Mouse (Mus musculus): ENCODE data around the gene Nfia.

The Nfia gene

DNA sequence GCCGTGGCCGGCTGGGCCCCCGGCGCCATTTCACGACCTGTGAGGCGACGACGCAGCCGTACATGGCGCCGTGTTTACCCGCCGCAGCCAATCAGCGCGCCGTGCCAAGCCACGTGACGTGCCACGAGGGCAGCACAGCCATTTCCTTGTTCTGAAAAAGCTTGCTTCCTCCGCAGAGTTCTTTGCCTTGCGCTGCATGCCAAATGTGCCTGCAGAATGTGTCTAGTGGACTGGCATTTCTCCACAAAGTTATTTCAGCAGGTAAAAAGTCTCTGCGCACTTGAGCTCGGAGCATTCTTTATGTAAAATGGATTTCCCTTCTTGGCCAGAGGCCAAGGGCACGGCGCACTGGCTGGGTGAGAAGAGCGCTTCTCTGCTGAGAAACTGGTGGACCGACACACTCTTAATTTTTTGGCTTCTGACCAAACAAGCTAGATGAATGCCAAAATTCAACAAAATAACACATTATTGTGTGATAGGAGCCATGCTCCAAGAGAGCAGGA is 96.5 kb downstream of the Nfia start:
- peak; percentile 95 to 98 for DNase-seq (ENCODE audit: low spot score in 2 of 2)

DNA sequence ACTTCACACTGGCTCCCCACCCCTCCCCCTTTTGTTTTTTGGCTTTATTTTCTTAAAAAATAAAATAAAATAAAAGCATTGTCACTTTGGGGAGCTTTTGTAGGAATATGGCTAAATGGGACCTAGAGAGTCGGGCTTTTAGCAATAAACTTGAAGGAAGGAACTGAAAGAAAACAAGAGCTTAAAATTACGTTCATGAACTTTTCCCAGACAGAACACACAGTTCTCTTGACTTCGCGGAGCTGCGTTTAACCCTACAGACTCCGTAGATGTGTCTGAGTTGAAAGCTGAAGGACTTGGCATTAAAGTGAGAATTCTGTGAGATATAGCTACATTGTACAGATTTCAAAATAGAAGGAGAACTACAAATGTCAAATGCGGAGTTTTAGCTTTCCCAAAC is 96.9 kb downstream of the Nfia start:
- no peak for DNase-seq (ENCODE audit: low spot score in 2 of 2)

DNA sequence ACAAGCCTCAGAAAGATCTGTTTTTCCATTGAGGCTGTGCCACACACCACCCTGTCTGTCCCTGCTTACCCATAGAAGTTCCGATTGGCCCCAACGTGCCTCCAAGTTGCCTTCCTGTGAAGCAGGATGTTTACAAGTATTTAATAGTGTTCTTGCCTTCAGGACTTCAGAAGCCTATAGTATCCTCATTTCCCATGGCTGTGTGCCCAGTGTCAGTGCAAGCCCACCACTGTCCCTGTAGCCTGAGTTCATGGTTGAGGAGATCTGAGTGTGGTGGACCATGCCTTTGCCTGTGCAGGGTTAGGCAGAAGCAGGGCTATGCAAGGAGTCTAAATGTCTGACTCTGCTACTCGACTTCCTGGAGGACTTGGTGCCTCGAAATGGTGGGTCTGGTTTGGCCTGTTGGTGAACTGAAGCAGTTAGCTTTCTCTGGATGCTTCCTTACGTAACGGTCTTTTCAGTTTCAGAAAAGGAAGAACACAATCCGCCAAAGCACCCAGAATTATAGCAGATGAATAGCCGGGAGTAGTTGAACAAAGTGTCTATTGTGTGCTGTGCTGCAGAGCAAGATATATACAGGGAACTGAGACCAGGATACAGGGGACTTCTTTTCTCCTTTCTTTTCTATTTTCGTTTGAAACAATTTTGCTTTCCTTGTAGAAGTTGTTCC is 99.4 kb downstream of the Nfia start:
- DNase-seq (ENCODE audit: low spot score in 2 of 2) = no peak

DNA sequence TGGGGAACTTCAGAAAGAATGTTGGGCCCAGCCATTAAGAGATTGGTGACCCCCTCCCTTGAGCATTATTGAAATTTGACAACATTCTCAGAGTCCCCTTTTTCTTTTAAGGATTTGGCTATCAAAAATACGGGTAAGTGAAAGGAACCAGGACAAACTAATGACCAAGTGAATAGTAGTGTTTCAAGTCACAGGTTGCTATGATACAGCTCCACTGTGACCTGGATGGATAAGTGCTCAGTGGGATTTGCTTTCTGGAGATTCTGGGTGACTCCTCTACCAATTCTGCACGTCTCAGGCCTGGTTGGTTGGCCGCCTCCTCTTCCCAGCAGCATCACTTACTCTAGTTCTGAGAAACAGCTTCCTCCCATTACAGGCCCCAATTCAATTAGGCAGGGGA is 102.4 kb downstream of the Nfia start:
- DNase-seq (ENCODE audit: low spot score in 2 of 2) = no peak

DNA sequence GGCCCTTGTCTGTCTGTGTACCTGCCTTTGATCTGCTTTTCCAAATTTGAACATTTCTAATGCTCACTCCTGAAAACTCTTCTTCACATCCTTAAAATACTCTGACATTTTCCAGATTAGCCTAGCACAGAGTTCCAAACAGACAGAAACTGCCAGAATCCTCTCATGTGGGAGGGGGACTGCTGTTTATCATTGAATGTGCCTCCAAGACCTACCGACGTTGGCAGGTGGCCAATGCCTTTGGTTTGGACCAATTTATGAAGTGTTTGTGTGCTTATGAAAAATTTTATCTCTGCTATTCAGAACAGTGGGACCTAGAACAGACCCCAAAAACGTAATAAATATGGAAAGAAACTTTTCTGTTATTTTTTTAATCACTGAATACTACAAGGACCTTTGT is 103.4 kb downstream of the Nfia start:
- no peak for DNase-seq (ENCODE audit: low spot score in 2 of 2)

DNA sequence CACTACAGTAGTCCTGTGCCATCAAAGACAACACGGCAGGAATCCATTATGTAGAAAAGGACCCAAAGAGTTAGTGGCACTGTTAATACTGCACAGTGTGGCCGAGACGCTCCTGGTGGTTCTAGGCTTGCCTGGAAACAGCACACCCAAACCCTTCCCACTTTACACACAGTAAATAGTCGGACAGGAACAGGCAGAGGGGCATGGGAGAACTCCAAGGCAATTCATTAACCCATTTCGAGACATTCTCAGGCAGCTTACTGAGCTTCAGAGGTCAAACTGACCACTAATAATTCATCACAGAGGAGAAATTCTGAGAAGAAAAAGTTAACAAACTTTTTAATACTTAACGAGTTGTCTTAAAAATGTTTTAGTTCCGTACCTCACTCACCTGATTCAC is 107.2 kb downstream of the Nfia start:
- no peak for DNase-seq (ENCODE audit: low spot score in 2 of 2)

DNA sequence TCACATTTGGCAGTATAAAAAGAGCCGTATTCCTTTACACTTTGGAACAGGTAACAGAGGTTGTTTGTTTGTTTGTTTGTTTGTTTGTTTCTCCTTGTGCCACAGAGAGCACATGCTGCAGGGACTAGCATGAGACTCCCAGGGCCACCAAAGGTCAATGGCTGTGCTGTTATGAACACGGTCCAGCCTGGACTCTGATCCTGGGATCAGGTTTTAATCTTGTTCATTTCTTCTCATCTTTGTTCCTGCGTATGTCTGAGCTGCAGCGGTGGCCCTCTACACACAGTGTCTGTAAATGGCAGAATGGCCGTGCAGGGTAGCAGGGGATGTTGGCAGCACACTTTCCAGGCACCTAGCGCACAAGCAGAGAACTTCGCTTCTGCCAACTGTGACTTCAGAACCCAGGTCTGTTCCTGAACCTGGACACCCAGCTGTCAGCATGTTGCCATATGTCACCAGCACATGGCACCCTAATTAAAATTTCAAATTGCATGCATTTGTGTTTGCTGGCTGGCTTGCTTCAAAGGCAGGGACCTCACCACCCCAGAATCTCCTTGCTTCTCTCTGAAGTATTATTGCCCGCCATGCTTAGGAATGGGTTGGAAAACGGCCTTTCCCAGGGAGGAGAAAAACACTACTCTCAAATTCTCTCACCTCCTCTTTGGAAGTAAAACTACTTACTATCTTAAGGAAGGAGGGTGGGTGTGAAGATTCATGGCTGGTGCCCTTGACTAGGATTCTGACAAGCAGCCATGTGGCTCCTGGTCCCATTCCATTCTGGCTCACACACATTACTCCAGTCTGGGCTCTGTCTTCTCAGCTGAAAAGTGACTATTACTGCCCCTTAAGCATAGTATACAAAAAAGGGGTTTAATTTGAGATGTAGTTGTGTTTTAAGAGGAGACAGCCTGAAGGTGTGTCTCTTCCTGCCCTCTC is 107.9 kb downstream of the Nfia start:
- DNase-seq (ENCODE audit: low spot score in 2 of 2) = peak in 1 of 2 experiments; percentile 45

DNA sequence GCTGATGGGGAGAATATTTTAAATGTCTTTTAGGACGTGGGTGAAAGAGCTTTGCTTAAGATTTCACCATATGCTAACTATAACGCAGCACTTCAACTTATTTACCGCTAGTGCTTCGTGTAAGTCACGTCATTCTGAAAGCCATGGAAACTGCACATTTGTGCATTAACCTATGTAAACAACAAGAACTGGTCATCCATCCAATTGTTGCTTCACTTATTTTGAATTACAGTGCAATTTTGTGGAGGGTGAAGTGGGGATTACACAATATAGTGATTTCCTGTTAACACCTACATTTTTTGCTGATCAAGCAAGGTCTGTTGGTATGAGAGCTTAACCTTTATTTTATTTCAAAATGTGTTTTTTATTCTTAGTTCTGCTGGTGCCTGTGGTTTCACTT is 113.0 kb downstream of the Nfia start:
- no peak for DNase-seq (ENCODE audit: low spot score in 2 of 2)

DNA sequence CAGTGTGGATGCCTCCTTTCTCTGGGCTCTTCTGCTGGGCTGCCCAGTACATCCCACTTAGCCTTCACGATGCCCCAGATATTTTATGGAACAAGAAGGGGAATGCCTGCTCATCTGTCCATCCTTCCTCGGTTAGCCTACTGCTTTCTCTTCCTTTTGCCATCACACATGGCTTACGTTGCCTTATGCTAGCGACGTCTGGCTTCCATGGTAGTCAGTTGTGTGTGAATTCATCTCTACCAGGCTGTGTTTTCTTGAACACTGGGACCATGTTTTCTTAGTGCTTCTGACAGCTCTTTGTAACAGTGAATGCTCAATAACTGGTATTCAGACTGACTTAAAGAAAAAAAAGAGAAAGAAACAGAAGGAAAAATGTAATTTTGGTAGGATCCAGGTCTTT is 113.7 kb downstream of the Nfia start:
- no peak for DNase-seq (ENCODE audit: low spot score in 2 of 2)

DNA sequence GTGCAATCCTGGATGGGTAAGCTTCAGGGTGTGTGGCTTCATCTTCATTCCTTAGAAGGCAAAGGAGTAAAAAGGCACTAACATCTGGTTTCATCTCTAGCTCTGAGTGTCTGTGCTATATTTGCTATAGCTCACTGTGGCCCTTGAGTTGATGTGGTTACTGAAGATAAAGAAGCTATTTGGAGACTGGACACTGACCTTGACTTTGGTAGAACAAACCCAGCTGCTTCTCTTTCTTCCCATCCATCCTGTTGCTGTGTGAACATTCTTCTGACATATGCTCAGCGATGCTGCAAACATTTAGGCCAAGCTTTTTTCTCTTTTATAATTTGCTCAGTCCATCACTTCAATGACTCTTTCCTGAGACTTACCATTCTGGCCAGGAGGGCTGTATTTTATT is 114.7 kb downstream of the Nfia start:
- DNase-seq (ENCODE audit: low spot score in 2 of 2) = no peak

DNA sequence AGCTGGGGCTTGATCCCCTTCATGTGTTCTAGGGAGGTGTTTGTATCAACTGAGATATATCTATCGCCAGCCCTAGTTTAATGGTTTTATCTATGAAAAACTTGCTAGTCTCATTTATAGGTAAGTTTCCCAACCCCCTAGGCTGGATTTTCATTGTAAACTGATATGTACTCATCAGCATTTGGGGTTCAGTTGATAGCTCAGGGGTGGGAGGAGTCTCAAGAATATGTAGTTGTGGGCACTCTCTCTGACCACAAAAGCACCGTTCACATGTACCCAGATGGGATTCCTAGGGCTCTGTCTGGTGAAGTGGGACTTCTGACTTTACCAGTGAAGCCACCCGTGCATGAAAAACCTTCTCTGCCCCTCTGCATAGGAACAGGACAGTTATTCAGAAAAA is 118.5 kb downstream of the Nfia start:
- DNase-seq (ENCODE audit: low spot score in 2 of 2) = no peak

DNA sequence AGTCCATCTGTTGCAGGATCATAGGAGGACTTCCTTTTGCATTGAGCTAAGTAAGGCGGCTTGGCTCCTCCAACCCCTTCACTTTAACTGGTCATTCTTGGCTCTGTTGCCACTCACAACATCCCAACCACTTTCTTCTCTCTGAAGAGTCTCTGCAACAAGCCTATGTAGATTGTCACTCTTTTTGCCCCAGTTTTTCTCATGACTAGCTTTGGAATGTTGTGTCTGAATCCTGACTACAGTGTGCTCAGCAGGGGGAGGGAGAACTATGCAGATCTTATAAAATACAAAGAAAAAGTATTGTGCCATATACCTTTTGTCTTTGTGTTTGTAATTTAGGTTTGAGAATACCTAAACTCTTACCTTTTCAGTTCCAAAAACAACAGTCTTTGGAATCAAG is 119.1 kb downstream of the Nfia start:
- DNase-seq (ENCODE audit: low spot score in 2 of 2) = no peak

DNA sequence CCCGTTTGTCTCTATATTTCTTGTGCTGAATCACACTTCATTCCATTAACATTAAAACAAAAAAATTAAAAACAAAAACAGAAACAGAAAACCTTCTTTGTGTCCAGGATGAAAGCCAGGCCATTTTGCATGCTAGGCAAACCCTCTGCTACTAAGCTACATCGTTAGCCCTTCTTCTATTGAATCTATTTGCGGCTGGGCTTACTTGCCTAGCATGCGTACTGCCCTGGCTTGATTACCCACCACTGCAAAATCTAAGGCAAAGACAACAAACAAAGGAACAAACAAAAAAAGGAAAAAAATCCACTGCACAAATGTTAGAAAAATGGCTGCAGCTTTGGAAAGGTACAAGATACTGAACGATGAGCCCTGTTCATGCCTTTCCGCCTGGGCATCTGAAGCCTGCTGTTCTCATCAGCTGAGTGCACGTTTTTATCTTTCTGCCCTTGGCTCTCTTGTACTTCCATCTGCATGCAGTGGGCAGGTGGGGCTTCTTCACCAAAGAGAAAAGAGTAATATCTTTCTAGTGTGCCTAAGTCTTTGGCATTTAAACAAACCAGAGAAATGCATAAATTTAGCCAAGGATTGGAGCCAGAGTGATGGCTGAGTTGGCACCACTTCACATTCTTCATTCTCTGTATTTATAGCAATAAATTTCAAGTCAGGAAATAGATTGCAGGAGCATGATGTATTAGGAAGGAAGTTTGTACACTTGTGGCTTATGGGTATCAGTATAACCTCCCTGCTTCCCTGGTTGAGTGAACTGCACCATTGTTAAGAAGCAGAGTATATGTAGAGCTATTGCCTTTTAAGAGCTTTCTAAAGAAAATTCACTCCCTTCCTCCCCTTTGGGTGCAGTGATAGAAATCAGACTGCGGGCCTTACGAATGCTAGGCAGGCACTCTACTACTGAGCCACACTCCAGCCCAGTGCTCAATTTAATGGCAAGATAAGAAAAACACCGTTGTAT is 121.7 kb downstream of the Nfia start:
- peak in 1 of 2 experiments; percentile 77 for DNase-seq (ENCODE audit: low spot score in 2 of 2)

DNA sequence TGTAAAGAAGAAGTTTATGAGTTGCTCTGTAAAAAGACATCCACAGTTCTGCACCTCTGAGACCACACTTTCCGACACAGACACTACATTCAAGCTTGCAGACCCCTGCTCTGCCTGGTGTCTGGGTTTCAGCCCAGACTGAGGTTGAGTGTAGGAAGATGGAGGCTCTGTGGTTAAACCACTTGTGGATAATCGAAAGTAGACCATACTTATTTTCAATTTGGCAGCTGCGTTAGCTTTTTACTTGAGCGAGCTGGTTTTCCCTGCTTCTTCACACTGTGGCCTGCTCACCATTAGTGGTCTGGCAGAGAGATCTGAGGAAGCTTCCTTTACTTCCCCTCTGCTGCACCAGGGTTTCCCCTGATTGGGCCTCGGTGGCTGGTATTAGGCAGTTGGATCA is 123.4 kb downstream of the Nfia start:
- DNase-seq (ENCODE audit: low spot score in 2 of 2) = no peak

DNA sequence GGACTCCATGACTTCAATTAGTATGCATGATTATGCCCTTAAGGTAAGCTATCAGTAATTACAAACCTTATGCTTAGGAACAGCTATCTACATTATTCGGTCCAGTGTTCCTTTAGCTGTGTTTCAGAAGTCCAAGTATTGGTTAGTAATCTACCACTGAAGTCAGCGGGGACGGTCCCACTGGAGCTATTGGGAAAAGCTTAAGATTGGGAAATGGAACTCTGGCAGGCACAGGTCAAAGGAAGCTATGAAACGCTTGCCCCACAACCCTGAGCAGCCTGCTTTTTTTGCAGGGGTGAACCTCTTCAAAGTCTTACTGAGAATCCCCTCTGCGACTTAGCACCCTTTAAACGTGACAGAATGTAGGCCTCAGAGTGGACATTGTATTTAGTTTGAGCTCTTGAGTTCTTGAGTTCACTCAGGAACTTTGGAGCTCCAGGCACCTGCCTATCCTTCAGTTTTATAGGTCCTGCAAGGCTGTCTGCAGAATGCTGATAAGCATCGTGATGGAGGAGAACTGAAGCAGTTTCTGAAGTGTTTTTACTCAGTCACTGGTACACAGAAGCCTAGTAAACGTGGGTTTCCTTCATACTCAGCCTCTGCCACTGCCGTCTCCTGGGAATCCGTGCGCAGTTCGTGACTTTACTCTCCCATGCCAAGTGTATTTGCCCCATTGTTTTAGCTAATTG is 127.9 kb downstream of the Nfia start:
- DNase-seq (ENCODE audit: low spot score in 2 of 2) = no peak

DNA sequence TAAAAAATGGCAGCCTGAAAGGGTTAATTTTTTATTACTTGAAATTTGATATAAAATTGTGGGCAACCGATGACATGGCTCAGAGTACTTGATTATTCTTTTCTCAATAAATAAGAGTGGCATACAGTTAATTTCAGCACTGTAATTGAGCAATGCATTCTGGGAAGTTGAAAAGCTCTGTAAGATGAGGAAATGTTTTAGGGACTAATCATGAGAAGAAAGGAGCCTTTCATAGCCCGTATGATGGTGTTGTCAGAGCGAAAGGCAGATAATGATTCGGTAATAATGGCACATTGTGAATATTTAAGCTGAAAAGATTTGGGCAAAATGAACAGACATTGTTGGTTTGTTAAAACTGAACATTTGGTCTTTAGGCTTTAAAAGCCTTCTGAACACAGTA is 133.3 kb downstream of the Nfia start:
- DNase-seq (ENCODE audit: low spot score in 2 of 2) = no peak

DNA sequence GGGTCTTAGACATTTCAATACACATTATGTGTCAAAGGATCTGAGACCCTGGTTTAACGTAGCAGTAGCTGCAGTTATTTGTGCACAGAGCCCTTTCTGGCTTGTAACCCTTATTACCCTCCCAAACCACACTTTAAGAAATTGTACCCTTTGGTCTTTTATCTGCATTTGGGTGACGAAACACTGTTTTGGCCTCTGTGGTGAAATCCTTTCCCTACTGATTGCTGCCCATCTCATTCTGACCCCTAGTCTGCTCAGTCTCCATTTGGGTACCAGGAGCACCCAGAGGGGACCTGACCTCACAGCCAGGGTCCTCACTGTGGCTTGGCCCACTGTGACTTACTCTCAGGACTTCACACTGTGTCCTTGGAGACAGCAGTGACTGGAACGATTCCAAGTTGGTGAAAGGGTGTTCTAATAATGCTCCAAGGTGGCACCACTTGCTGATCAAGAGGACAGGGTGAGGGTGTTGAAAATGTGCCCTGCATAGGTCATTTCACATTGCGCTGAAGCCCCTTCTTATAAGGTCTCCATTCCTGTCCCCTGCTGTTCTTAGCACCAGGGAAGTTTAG is 136.1 kb downstream of the Nfia start:
- no peak for DNase-seq (ENCODE audit: low spot score in 2 of 2)

DNA sequence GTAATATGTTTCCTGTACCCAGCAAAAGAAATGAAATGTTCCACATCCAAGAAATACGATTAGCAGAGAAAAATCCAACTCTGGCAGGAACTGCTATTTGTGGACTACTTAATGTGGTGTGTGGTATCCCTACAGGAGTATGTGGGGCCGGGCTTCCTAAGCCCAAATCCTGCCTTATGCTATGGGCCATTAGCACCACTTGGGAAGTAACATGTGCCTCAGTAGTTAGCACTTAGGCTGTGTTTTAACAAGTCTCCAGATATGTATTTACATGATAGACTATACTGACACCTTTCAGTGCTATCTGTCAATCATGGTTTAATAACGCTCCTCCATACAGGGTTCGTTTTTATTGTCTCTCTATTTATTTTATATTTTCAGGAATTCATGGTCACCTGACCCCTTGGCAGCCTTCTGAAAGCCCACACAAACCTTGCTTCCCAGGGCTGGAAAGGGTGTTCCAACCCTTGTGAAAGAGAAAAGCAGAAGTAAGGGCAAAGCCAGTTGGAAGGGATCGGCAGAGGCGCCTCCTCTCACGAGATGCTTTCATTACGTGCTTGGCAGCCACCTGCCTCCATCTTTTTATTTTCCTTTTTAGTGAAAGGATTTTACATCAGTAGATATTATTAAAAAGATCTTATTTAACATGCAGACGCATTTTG is 137.7 kb downstream of the Nfia start:
- DNase-seq (ENCODE audit: low spot score in 2 of 2) = no peak

DNA sequence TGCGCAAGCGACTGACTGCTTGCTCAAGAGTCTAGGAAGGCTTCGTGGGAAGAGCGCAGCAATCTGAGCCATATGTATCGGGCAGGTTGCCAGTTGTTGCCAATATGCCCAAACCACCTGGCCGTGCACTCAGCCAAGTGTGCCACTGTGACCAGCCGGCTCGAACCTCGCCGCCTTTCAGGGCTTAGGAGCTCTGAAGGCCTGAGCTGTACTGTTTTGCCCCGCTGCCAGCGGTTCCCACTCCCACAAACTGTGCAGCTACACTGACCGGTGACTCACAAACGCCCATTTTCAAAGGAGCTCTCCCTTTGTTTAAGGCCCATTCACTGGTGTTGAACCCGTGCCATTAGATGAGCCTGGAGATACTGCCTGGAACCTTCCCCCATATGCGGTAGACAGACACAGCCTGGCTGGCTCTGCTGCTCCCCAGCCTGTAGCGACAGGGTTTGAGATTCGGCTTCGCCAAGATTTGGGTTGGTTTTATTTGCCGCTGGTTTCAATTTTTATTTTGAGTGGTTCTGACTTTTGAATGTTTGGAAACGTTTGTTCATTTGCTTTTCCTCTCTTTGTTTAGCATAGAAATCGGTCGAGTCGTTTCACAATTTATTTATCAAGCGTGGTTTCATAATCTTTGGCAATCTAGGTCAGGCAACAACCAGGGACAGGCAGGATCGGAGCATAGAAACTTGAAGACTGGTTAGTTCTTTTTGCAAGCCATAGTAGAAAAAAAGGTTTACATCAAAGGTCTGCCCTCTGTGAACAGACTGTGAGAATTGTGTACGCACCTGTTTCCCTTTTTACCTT is 138.4 kb downstream of the Nfia start:
- peak; percentile 68 to 75 for DNase-seq (ENCODE audit: low spot score in 2 of 2)

DNA sequence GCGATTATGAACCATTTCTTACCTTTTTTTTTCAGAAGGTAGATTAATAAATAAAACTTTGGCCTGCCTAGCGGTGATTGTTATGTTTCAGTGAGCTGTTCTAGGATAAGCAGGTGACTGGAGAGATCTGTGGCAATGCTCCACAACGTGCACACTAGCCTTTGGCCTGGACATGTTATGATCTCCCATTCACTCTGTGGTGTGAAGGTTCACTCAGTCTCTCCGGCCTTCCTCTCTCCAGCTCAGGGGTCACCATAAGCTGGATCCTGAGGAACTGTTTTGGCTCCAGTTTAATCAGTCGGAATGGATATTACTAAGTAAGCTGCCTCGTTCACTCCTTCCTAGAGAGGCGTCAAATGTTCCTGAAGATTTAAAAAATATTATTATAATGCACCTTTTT is 139.2 kb downstream of the Nfia start:
- DNase-seq (ENCODE audit: low spot score in 2 of 2) = no peak

Measured in frontal cortex, postnatal 36 days (tissue).